Mouse (Mus musculus) urinary bladder, postnatal 25 days (tissue): ENCODE data around the gene Slc22a18.

Experiments used
- DNase-seq: peaks from one replicate; pipeline ENCODE4 v3.0.0; 2022; ENCODE audit warnings: low spot score

Slc22a18 gene

DNA sequence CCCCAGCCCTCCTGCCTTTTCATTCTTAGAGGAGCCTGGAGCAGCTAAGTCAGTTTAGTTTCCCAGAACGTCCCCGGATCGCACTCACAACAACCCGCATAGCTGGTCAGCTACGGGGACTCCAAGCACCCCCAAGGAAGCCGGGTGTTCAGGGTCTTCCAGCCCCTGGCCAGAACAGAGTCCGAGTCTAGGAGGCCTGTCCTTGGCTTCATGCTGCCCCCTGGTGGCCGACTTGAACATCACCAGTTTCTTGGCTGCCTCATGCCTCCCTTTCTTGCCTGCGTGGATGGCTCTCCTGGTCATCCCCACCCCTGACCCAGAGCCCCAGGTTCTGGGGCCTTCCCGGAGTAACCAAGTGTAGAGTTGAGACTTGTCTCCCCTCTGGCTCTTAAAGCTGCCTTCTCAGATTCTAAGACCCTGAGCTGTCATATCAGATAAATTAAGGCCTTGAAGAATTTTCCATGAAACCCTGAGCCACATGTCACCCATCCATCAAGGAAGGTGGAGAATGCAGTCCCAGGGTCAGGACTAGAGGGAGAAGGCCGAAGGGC lies 9.6 kb upstream of the Slc22a18 start:
- DNase-seq = peak; percentile 90

DNA sequence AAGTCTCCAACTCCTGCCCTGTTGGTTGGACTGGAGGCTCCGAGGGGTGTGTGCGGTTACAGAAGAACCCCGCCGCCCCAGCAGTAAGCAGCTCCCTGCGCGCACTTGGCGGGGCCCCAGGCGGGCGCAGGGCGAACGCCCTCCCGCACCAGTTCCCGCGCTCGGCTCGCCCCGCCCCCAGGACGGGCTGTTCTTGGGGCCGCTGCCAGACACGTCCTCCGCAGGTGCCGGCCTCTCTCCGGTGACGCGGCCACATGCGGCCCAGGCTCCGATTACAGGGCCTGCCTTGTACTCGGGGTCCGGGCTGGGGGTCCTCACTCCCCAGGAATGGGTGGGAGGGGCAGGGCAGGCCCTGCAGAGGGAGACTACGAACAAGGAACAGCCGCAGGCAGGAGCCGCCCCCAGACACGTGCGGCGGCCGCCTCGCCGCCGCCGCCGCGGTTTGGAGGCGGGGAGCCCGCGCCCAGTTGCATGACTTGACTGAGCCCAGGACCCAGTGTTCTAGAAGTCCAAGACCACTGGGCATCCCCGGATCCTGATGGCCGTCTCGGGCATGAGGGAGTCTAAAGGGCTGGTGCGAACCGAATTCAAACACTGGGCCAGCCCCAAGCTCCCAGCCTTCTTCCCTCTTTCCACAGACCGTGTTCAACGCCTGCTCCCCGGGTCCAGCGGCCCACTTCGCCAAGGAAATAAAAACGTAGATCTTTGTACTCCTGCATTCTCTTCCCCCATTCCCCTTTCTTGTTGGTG lies 8.6 kb upstream of the Slc22a18 start:
- peak; percentile 53 for DNase-seq

DNA sequence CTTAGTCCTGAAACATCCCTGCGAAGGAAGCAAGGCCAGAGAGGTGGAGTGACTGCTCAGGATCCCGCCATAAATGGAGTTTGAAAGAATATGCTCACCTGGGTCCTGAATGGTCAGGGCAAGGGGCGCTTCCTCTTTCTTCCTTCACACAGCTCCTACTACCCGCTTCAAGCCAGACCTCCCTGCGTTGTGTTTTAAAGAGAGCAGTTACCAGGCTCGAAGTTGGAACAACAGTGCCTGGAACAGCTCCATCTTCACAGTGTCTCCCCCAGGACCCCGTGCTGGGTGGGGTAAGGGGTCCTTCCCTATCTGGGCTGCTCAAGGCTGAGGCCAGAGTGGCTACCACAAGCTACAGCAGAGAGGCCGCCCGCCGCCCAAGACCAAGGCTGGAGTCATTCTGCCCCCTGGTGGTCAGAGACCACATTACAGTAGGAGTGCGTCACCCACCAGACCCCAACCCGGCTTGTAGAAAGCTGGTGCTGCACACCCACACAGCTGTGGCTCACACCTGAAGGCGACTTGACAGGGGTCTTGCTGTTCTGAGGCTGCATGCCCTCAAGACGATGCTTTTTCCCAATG lies 7.3 kb upstream of the Slc22a18 start:
- DNase-seq = peak; percentile 84

DNA sequence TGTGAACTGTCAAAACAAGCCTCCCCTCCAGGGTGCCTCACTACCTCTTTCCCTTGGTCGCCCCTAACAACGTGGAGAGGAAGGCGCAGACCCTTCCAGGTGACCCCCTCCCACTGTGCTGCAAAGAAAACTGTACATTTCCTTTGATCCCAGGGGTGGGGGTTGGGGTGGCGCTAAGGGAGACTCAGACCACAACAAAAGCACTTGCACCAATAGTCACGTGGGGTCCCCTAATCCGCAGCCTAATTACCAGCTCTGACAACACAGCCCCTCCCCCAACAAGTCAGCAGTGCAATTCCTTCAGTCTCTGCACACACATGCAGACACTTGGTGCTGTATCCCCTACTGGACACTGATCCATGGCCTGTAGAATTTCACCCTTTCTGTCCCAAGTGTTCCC lies 5.8 kb upstream of the Slc22a18 start:
- DNase-seq = no peak

DNA sequence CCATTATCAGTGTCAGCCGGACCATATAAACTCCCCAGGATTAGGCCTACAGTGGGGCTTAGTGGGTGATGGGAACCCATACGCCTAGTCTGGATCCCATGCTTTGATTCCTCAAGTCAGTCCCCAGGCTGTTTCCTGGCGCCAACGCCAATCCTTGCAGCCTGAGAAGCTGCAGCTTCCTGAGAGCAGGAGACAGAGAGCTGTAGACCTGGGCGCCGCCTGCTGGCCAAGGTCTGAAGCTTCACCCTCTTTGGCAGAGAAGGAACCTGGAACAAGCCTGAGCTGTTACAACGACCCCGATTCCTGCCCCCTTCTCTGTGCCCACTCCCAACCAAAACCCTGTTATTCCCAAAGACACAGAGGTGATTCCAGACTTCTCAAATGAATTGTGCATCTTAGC lies 3.6 kb upstream of the Slc22a18 start:
- DNase-seq = peak; percentile 82

DNA sequence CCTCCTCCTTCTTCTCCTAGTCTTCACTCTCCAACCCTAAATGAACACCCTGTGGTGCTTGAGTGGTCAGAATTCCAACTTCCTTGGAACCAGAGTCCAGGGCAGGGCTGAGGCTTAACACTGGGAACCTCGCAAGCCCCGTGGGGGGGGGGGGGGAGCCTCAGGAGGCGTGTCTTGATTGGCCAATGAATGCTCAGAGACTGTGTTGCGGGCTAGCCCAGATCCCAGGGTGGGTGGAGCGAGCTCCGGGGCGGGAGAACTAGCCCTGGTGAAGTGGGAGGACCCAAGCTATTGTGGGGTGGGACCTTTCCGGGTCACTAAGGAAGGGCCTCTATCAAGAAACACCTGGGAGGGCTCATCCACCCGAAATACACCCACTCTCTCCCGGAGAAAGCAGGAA lies 1.3 kb downstream of the Slc22a18 start:
- DNase-seq = no peak

DNA sequence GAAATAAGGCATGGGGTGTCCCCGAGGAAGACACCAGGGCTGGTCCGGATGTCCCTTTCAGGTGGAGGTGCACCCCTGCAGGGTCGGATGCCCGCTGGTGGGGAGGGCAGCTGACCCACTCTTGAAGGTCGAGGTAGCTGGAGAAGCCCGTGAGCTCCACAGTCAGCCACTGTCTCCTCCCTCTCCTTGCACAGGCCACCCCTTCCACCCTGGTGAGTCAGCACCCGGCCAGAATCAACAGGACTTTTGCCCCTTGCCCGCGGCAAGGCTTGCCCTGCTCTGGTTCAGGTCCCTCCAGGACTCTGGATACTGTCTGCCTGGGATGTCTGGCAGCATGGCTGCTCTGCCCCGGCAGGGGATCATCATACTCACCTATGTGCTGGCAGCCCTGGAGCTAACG lies 2.3 kb downstream of the Slc22a18 start:
- DNase-seq = no peak

DNA sequence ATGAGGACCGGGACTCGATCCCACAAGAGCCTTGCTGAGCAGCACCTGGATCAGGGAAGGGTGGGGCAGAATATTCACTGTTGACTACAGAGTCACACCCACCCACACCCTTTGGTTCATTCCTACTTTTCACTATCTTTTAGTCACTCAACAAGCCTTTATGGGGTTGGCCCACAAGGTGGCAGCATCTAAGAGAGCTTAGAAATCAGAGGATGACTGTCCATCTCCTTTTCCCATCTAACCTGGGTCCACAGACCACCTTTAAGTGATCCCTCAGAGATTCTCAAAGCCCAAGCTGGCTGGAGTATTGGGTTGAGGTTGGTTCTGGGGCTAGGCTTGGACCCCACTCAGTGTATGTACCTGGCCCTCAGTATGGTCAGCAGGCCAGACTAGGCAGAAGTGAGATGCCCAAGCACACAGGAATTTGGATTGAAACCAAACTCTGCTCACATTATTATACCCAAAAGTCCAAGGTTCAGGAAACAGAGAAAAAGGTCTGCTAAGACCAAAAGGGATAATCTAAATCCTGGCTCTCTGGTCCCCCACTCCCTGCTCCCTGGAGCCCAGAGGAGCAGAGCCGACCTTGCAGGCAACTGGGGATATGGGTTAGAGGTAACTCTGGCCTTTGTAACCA lies 3.3 kb downstream of the Slc22a18 start:
- DNase-seq = no peak

DNA sequence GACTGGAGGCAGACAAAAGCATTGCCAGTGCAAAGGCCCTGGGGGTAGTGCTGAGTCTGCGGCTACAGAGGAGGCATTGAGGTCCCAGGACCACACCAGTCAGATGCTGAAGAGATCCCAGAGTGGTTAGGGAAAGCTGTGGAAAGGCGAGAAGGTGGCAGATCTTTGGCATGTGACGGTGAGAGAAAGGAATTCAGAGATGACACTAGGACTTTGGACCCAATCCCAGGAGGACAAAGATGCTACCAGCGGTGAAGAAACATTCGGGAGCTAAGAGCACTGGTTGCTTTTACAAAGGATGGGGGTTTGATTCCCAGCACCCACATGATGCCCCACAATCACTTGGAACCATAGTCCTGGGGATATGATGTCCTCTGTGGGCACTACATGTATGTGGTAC lies 4.3 kb downstream of the Slc22a18 start:
- DNase-seq = no peak

DNA sequence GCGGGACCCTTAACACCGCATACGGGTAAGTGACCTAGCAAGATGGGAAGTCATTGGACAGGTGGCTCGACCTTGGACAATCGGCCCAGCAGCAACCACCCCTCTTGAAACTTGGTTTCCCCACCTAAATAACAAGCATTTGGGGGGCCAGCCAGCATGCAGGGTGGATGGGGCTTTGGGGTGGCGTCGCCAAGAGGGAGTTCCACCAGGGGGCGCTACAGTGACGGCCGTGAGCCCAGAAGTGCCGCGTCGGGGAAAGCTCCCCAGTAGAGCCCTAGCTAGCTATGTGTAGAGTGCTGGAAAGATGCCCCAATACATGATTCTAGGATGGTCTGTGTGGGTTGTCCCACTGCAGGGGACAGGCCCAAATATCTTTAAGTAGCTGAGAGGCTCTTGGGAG lies 7.0 kb downstream of the Slc22a18 start:
- DNase-seq = peak; percentile 77

DNA sequence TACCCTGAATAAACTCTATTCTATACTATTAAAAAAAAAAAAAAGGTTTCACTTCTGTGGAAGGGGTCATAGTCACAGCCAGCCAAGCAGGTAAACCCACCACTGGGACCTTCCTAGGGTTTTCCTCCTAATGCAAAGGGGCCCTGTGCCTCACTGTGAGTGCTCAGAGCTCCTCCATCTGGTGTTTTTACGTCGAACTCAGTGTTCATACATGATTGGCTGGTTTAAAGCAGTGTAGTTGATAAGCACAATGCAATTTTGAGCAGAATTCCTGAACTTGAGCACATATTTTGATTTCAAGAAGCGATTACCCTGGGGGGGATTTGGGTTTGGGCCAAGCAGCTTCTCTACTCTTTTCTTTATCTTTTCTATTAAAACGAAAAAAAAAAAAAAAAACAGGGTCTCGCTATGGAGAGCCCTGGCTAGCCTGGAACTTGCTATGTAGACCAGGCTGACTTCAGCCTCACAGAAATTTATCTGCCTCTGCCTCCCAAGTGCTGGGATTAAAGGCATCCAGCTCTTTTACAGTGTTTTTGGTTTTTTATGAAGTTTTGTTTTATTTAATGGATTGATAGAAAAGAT lies 8.4 kb downstream of the Slc22a18 start:
- DNase-seq = no peak

DNA sequence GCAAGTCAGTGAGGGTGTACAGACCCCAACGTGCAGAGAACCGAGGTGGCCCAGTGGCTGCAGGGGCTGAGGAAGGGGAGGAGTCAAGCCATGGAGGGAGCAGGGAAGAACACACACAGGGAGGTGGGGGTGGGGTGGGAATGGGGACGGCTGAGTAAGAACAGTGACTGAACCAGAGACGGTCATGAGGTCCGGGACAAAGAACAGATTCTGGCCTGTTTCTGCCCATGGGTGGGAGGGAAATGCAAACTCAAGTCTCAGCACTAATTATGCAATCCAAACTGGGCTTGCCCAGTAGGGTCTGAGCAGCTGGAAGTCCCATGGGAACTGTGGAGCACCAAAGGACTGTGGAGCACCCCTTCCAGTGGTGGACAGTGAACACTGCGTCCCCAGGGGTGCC lies 9.0 kb downstream of the Slc22a18 start:
- no peak for DNase-seq

DNA sequence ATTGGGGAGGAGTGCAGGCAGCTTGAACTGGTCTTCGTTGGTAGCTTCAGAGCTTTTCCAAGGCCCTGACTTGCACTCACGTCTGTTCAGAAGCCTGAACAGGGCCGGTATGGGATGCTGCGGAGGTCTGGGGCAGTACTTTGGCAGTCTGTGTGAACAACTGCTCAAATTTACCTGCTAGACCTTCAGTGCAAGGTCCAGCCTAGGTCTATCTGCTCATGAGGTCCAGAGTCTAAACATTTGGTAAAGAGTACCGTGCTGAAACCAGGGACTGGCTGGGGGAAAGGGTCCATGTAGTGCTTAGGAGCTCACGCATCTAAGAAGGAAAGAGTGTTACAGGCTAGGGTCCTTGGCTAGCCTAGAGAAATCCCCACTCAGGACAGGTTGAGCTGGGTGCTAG lies 16.2 kb downstream of the Slc22a18 start:
- no peak for DNase-seq

DNA sequence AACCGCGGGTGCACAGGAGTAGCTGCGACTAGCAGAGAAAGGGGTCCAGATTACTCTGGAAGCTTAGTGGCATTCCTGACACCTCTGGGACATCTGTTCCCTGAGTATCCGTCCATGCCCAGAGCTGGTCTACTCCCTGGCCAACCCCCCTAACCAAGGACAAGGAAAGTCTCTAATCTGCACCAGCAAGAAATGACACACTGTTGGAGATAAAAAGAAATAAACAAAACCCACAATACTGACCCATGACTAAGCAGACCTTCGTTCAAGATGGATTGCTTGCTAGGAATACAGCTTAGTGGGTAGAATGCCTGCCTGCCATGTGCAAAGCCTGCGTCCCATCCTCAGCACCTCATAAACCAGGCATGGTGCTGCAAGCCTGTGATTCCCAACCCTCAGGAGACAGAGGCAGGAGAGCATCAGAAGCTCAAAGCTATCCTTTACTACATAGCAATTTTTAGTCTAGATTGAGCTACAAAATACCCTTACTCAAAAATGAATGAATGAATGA lies 20.1 kb downstream of the Slc22a18 start:
- no peak for DNase-seq

DNA sequence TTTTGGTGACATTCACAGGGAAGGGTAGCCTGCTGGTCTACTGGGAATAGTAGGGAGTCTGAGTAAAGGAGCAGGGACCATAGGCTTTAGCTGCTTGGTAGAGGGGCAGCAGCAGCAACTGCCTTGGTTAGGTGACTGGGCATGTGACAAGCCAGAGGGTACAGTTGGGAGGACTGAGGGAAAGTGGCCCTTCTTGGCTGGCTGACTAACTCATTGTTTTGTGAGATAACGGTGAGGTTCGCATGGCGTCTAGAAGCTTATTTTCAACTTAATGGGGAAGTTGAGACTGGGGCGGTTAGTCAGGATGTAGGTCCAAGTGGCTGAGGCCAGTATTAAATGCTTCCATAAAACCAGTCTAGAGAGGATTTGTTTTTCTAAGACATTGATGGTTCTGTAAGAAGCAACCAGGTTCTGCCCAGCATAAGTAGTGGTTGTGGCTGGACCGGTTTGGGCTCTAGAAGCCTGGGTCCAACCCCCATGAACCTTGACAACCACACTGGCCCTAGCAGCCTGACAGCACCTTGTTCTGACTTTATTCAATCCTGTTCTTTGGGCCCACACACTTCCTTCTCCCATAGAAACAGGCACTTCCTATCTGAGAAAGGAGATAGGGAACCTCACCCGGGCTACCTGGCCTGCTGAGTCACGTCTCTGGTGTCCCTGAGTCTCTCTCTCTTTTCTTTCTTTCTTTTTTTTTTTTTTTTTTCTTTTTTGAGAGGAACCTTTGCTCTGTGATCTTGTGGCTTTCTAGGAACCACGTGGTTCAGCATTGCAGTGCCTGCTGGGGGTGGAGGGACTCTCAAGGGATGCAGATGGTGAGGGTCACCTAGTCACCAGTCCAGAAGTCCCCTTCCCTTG lies 21.8 kb downstream of the Slc22a18 start:
- no peak for DNase-seq

DNA sequence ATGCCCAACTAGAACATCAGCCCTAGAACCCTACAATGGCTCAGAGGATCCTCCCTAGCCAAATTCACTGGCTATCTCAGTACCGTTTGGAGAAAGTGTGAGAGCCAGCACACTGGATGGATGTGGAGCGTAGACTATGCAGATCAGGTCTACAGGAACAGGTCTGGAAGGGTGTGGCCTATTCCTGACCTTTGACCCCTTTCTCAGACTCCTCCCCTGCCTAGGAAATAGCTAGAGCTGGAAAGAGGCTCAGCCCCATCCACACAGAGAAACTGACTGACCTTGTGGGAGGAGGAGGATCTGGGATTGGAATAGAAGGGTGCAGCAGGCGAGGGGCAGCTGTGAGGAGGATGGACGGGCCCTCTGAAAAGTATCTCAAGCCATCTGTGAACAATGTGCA lies 25.0 kb downstream of the Slc22a18 start:
- DNase-seq = no peak

DNA sequence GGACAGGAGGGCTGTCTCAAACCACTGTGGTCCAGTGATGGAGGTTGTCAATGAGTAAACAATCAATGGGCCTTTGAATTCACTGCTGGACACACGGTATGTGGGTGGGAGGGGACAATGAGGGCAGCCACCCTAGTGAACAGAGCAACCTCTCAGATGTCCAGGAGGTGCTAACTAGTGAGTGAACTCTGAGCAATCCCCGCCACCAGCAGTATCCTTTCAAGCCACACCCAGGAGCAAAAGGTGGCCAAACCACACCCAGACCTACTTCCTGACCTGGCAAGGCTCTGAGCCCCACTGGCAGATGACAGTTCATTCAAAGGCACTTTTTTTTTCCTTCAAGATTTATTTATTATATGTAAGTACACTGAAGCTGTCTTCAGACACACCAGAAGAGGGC lies 27.4 kb downstream of the Slc22a18 start:
- DNase-seq = no peak

DNA sequence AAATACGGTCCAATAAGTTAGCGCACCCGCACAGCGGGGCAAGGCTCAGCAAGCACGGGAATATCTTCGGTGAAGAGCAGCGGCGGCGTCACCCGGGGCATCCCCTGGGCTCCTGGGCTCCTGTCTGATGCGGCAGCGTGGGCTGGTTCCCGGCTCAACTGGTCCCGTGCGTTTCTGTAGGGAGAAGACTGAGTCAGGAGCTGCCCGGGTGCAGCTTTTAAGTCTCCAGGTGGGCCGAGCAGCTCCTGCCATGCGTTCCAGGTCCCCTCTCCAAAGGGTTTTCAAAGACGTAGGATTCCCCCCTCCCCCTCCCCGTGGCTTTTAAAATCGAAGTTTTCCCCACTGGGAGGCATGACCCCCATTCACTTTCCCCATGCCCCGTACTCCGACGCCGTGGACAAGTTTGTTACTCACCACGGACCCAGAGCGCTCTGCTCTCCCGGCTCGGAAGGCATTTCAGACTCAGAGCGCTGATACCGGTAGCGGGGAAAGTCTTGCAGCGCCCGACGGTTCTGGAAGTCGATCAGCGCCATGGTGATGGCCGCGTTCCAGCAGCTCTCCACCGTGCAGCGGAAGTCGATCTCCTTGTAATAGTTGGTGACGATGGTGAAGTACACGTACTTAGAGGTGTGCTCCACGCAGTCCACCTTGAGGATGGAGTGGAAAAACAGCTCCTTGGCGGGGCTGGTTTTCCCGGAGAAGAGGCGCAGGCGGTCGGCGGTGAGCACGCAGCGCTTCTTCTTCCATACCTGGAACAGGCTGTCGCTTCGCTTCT lies 28.3 kb downstream of the Slc22a18 start:
- peak; percentile 49 for DNase-seq

DNA sequence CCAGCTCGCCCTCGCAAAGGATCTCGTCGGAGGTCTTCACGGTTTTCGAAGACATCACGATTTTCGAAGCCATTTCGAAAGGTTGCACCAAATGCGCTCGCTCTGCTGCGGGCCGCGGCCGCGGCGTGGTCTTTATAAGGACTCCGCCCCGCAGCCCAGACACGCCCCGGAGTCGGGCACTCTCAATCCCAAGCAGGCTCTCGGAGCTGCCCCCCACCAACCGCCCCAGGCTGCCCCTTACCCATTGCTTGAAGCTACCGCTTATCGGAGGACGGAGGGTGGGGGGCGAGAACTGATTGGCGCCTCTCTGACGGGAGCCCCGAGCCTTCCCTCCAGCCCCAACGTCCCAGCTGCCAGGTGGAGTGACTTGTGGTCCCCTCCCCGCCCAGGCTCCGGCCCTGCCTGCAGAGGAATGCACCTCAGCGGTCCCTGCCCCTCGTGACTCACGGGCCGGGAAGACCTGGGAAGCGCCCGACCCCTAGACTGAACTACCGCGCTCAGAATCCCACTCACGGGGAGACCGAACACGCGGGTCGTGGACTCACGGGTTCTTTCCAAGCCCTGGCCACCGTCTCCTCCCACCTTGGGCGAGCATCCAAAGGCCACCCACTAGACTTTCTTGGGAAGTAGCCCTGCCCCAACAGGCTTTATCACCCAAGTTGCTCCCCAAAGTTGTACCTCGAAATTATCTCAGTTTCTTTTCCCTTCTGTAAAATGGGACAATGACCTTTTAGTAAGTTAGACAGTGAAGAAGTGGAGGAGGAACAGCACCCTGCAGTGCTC lies 29.1 kb downstream of the Slc22a18 start, which contains the start of gene Phlda2:
Gene Phlda2, minus strand, starts transcription at position 733 of the 783 bp plus-strand sequence.
- DNase-seq = peak; percentile 44

DNA sequence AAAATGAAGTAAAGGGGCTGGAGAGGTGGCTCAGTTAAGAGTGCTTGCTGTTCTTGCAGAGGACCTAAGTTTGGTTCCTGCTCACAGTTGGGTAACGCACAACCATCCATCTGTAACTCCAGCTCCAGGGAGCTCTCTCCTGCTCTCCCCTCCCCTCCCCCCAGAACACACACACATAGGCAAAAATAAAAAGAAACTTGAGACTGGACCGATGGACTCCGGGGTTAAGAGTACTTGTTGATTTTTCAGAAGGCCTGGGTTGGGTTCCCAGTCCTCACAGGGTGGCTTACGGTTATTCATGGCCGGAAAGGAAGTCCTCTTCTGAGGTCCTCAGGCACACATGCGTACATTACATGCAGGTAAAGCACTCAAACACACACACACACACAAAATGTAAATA lies 30.4 kb downstream of the Slc22a18 start:
- no peak for DNase-seq
